Mouse (Mus musculus) kidney, postnatal 0 days (tissue): Measurements from ENCODE around the gene Ciao2a. TPM values are rescaled to one million over a fixed set of nuclear protein-coding genes. Genes with fewer than 3 reads are reported as not detected.

Experiments
- ATAC-seq: fragments of 200-750 bp; cut with Nextera tagmentation; replicated peaks from 2 replicates; pipeline ENCODE4 v1.8.0; 2017; ENCODE audit warnings: low read depth, moderate number of reproducible peaks, moderate TSS enrichment, moderate library complexity; ENCODE audit not compliant: low FRiP score
- DNase-seq: peaks from one replicate; pipeline ENCODE4 v3.0.0-alpha.2; 2016; ENCODE audit warnings: low spot score
- H3K27ac ChIP-seq: fragments of 300-500 bp; sonication (generic); 2 replicates; pipeline ENCODE4 v1.5.1; 2014; ENCODE audit warnings: mild to moderate bottlenecking
- H3K27me3 ChIP-seq: fragments of 300-500 bp; sonication (generic); 2 replicates; pipeline ENCODE4 v1.6.1; 2014; ENCODE audit warnings: low read length, mixed read lengths; ENCODE audit not compliant: insufficient read depth
- H3K36me3 ChIP-seq: fragments of 300-500 bp; sonication (generic); 2 replicates; pipeline ENCODE4 v1.6.1; 2014; ENCODE audit warnings: low read length, mixed read lengths; ENCODE audit not compliant: insufficient read depth
- H3K4me1 ChIP-seq: fragments of 300-500 bp; sonication (generic); replicated peaks from 2 replicates; pipeline ENCODE4 v1.6.1; 2014; ENCODE audit warnings: antibody characterized with exemption, low read length, mixed read lengths; ENCODE audit not compliant: insufficient read depth
- H3K4me2 ChIP-seq: fragments of 300-500 bp; sonication (generic); 2 replicates; pipeline ENCODE4 v1.6.1; 2014; ENCODE audit warnings: mild to moderate bottlenecking, low read length, moderate library complexity, mixed read lengths
- H3K4me3 ChIP-seq: fragments of 300-500 bp; sonication (generic); replicated peaks from 2 replicates; pipeline ENCODE4 v1.5.1; 2014; ENCODE audit warnings: low read depth, low read length
- H3K9ac ChIP-seq: fragments of 300-500 bp; sonication (generic); 2 replicates; pipeline ENCODE4 v1.6.1; 2014; ENCODE audit warnings: low read depth, low read length
- H3K9me3 ChIP-seq: fragments of 300-500 bp; sonication (generic); replicated peaks from 2 replicates; pipeline ENCODE4 v1.6.1; 2016; ENCODE audit warnings: low read length, inconsistent platforms, mixed read lengths
- CTCF ChIP-seq: IDR thresholded peaks from 2 replicates; pipeline ENCODE4 v1.5.1; 2016; ENCODE audit warnings: antibody characterized with exemption, low read depth, mild to moderate bottlenecking, moderate library complexity
- WGBS: fragments of 180-500 bp; shearing (Covaris S2); extraction: QIAGEN DNeasy Blood & Tissue Kit; methylation state at CpG from one replicate; pipeline ENCODE4 v1.1.7; 2014; 5-methylcytosine and 5-hydroxymethylcytosine counted together
- polyA plus RNA-seq: library from polyadenylated mRNA; unstranded; fragments of >200 nt; fragmentation: Nextera tagmentation; extraction: Ambion mirVana; gene quantifications from 2 replicates; pipeline ENCODE4 v1.2.1, GENCODE M21; 2015

Gene Ciao2a
- polyA plus RNA-seq, 1 experiment from 2014 or later: 173 TPM

DNA sequence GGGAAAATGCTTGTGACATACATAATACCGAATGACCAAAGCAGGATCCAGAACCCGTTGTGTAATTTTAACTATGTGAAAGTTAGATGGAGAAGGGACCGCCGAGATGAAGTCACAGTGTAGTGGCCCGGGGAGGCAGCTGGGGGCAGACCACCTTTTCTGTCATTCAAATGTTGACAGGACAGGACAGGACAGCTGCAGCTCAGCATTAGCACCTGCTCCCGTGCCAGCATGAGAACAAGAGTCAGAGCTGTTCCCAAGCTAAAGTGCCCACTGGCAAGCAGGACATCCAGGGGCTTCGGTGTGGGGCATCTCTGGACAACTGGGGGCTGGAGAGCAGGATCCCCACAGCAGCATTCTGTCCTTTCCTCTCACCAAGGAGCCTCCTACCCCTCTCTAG lies 39.3 kb upstream of the Ciao2a start:
- Histone ChIP-seq H3K4me2 (no peak overlapping the region), H3K27ac (no peak overlapping the region), H3K9ac (no peak overlapping the region), H3K9me3 (no peaks in the 10 kb centered on the region), H3K4me1 (no peaks in the 10 kb centered on the region), H3K36me3 (peaks cover 37% of the 10 kb centered on the region), H3K4me3 (no peak overlapping the region), H3K27me3 (no peaks in the 10 kb centered on the region)
- TF ChIP-seq CTCF: no peak
- 99% methylated on average over 7 of the region's 7 CpGs for WGBS
- DNase-seq: no peak
- ATAC-seq: no peak

DNA sequence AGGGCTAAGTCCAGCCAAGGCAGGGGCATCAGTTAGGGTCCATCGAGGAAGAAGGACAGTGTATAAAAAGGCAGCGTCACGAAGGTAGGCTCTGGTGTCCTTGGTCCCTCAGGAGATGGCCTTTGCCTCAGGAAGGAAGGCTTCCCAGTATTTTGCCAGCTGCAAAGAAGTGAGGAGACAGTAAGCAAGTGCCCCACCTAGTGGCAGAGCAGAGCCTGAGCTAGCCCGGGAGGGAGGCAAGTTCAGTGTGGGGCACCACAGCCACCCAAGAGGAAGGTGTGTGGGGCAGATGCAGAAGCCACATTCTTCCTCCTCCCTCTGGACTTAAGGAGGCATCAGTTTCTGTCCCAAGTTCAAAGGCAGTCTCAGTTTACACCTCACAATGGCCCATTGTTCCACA lies 38.0 kb upstream of the Ciao2a start:
- H3K27me3 ChIP-seq: no peaks in the 10 kb centered on the region
- ATAC-seq (no peak), DNase-seq (peak; percentile 75)
- peaks cover 50% of the 10 kb centered on the region for H3K36me3 ChIP-seq
- no peaks in the 10 kb centered on the region for H3K9me3 ChIP-seq
- WGBS: 46% methylated on average over 4 of the region's 4 CpGs
- 0 out of 2 replicates have a peak, but pooled peaks cover 3% of the 10 kb centered on the region for H3K4me1 ChIP-seq
- TF ChIP-seq CTCF: peak; percentile 80
- no peak overlapping the region for H3K4me2 ChIP-seq
- H3K27ac ChIP-seq: no peak overlapping the region
- H3K4me3 ChIP-seq: no peak overlapping the region
- H3K9ac ChIP-seq: no peak overlapping the region

DNA sequence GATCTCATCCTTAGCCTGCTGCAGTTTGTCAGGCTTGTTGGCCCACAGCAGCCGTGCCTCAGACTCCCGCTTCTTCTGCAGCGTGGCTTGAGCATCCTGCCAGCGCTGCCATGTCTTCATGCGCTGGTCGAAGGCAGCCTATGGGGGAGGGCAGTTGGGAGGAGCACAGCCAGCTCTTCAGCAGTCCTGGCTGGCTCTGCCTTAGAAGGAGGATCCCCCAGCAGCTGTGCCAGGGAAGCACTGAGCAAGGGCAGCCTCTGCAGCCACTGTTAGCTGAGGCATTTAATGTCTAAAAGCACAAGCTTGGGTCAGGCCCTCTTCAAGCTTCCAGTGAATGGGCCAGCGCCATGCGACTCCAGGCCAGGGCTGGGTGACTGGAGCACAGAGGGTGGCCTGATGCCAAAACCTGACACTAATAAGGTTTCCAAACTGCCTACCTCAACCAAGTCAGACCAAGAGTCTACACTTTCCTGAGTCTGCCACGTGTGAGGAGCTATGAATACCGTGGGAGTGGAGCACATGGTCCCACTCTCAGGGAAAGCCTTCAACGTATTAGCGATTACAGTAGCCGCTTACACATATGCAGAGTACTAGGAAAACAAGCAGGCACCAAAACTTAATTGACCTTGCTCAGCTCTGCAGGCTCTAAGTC lies 35.7 kb upstream of the Ciao2a start:
- WGBS: 79% methylated on average over 13 of the region's 13 CpGs
- Histone ChIP-seq H3K4me2 (no peak overlapping the region), H3K4me1 (0 out of 2 replicates have a peak, but pooled peaks cover 3% of the 10 kb centered on the region), H3K9me3 (no peaks in the 10 kb centered on the region), H3K27me3 (no peaks in the 10 kb centered on the region), H3K9ac (no peak overlapping the region), H3K27ac (no peak overlapping the region), H3K36me3 (peaks cover 70% of the 10 kb centered on the region), H3K4me3 (no peak overlapping the region)
- DNase-seq (no peak), ATAC-seq (no peak)
- no peak for TF ChIP-seq CTCF

DNA sequence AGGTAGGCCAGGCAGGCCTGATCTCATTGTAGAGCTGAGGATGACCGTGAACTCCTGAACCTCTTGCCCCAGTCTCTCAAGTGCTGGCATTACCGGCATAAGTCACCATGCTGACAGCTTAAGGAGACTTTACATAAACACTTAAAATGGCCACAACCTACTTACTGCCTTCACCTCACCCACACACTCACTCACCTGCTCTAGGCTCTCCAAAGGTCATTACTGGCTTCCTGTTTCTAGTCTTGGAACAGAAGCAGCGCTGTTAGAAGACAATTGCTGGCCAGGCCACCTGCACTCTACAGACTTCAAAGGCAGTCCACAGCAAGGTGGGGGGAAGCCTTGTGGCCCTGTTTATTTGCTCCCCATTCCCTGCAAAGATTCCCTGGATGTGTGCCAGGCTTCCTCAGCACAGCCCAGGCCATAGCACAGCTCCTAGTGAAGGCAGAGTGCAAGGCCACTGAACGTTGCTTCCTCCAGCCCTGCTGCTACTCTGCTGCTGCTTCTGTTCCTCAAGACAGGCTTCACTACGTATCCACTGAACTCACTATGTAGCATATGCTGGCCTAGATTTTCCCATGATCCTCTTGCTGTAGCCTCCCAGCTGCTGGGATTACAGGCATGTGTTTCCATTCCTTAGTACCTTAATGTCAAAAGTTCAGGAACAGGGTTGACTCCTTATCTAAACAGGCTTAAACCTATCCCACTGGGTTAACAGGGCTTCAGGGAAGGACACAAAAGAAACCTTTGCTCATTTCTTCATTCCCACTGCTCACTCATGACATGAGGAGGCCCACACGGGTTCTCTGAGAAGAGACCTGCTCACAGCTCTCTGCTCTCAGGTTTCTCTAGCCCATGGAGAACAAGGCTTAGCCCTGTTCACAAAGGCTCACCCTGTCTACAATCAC lies 34.8 kb upstream of the Ciao2a start:
- TF ChIP-seq CTCF: no peak
- no peaks in the 10 kb centered on the region for H3K27me3 ChIP-seq
- H3K27ac ChIP-seq: peak overlapping the region; percentile 60
- 0 out of 2 replicates have a peak, but pooled peaks cover 3% of the 10 kb centered on the region for H3K4me1 ChIP-seq
- no peaks in the 10 kb centered on the region for H3K9me3 ChIP-seq
- WGBS: 57% methylated on average over 6 of the region's 6 CpGs
- peaks cover 68% of the 10 kb centered on the region for H3K36me3 ChIP-seq
- no peak for ATAC-seq
- H3K9ac ChIP-seq: no peak overlapping the region
- DNase-seq: no peak
- H3K4me2 ChIP-seq: no peak overlapping the region
- no peak overlapping the region for H3K4me3 ChIP-seq

DNA sequence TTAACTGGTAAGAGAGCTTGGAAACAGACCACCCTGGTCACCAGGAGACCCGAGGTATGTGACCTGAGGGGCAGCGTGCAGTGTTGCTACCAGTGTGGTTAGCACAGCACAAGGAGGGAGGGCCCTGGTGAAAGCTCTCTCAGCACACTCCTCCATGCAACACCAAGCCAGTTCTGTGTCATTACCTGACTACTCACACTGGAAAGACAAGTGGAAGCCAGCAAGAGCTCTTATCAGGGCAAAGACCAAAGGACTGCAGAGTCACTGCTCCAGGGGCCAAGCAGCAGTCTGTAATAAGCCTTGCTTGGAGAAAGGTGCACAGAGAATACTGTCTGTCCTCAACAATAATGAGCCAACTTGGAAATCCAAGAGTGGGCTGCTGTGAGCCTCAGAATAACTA lies 33.7 kb upstream of the Ciao2a start:
- H3K9ac ChIP-seq: no peak overlapping the region
- peak overlapping the region; percentile 60; the same call in 1 of the 2 replicates for H3K27ac ChIP-seq
- no peak for ATAC-seq

DNA sequence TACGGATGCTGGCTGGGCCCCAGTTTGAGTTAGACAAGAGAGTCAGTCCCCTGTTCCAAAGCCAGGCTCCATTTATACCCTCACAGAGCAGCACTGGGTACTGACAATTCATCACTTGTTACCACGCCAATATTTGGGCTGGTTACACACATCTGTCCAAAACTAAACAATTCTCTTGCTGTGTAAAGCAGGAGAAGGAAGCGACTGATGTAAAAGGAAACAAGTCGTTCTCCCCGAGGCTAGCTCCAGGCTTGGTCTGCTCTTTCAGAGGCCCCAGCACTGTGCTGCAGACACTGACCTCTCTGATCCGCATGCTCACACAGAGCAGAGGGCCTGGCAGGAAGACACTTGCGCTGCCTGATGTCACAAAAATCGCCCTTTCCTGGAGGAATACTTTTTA lies 24.8 kb upstream of the Ciao2a start:
- peaks cover 60% of the 10 kb centered on the region for H3K36me3 ChIP-seq
- DNase-seq (no peak), ATAC-seq (no peak)
- H3K27ac ChIP-seq: no peak overlapping the region
- no peaks in the 10 kb centered on the region for H3K4me1 ChIP-seq
- 90% methylated on average over 8 of the region's 8 CpGs for WGBS
- no peaks in the 10 kb centered on the region for H3K9me3 ChIP-seq
- no peak for TF ChIP-seq CTCF
- H3K9ac ChIP-seq: no peak overlapping the region
- H3K27me3 ChIP-seq: no peaks in the 10 kb centered on the region
- H3K4me3 ChIP-seq: no peak overlapping the region
- no peak overlapping the region for H3K4me2 ChIP-seq

More for the DNA sequence above, 33.7 kb upstream of the Ciao2a start:
- Histone ChIP-seq H3K4me1 (0 out of 2 replicates have a peak, but pooled peaks cover 3% of the 10 kb centered on the region), H3K36me3 (peaks cover 68% of the 10 kb centered on the region), H3K9me3 (no peaks in the 10 kb centered on the region), H3K4me3 (no peak overlapping the region), H3K4me2 (no peak overlapping the region), H3K27me3 (no peaks in the 10 kb centered on the region)
- TF ChIP-seq CTCF: no peak
- DNase-seq: no peak
- 58% methylated on average over 2 of the region's 2 CpGs for WGBS
